Mouse (Mus musculus) urinary bladder, postnatal 36 days (tissue): Measurements from ENCODE around the gene Memo1.
"Not testable (repeated sequence)": the region's sequence is repeated elsewhere in the genome, so short reads cannot be mapped to it uniquely, and the experiment has no call there.

Source experiments
- DNase-seq, 2 experiments: peaks; one replicate each; pipeline ENCODE4 v3.0.0; 2022; ENCODE audit warnings: low spot score in 2 of 2, mixed read lengths in 1 of 2

Memo1 gene

DNA sequence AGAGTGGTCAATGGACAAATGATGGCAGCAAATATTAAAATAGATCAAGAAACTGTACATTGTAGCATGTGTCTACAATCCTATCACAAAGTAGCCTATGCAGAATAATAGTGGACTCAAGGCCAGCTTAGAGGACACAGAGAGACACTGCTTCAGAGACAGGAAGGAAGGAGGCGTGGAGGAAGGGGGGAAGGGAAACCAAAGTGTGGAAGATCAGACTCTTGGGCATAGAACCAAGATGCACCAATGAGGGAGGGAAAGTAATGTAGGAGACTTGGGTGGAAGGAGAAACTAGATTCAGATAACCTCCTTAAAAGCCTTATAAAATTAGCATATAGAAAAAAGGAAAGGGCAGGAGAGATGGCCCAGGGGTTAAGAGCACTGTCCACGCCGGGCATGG, 32.9 kb downstream of the Memo1 start:
- DNase-seq = no peak

- peak in 1 of 2 experiments; percentile 24 for DNase-seq
These were observed 50.0 kb downstream of the Memo1 start for GRCm38 (mm10) chr17:74245284-74245683.

- no peak for DNase-seq
These were observed 52.5 kb downstream of the Memo1 start for GRCm38 (mm10) chr17:74242788-74243187.

- DNase-seq = no peak
These were observed 55.0 kb downstream of the Memo1 start for GRCm38 (mm10) chr17:74240322-74240721.

DNA sequence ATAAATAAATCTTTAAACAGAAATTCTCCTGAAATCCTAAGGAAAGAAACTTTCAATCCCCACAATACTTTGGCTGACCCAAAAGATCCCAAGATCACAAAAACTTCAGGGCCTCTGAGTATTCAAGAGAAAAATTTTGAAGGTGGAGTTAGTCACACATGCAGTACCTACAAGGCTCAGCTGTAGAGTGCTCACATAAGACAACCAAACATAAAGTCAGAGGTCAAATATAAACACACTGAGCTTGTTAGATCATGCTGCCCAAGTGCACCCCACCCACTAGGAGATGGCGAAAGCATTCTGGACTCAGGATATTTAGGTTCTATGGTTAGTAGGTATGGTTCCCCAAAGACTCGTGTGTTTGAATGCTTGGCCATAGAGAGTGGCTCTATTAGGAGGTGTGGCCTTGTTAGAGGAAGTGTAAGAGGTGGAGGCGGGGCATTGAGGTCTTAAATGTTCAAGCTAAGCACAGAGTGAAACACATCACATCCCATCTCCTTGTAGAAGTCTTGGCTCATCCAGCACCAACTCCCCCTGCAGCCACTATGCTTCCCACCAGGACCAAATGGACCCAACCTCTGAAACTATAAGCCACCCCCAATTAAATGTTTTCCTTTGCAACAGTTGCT, 67.1 kb downstream of the Memo1 start:
- no peak for DNase-seq

DNA sequence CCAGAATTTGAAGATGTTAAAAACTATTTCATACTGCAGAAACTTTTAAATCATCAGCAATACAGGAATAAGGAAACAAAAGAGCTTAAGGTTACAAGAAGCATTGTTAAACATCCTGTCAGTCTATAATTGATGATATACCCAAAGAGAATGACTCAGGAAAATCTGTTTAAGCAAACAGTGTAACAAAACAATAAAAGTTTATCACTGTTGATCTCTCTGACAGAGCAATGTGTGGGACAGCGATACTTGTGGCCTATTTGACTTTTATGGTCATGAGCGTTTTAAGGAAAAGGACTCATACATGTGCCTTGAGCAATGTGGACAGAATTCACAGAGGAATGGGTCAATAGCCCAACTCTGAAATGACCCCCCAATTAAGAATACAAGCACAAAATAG, 78.0 kb downstream of the Memo1 start:
- DNase-seq = no peak

DNA sequence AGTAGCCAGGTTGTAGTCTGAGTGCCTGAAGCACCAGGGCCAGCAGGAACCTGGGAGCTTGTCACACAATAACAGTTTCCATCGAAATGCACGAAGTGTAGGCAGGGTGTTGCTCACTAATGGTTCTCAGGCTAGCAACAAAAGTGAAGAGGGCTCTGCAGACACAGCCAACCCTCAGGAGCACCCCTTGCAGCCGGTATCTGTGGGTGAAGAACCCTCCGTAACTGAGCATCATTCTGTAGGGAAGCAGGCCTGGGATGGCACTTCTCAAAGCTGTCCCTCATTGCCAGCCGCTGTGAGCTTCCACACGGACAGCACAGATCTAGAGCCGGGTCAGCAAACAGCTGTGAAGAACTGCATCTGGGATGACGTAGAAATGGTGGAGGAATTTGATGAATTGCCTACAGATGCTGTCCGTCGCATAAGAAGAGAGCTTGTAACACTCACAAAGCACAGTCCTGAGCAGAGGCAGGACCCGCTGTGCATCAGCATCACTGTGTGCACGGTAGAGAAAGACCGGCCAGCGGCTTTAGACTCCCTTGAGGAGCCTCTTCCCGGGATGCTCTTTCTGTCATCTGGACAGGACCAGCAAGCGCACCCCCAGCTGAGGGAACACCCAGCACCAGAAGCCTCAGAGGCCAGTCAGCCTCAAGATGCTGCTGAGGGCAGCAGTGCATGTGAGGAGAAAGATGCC, 82.3 kb downstream of the Memo1 start:
- DNase-seq = not testable (repeated sequence)

GRCm38 (mm10) chr17:74209143-74209908, 86.0 kb downstream of the Memo1 start:
- DNase-seq = no peak

- no peak for DNase-seq
These were observed 99.4 kb downstream of the Memo1 start for GRCm38 (mm10) chr17:74195943-74196342.

GRCm38 (mm10) chr17:74194755-74195154, 100.6 kb downstream of the Memo1 start:
- DNase-seq = no peak

GRCm38 (mm10) chr17:74193463-74193862, 101.9 kb downstream of the Memo1 start:
- no peak for DNase-seq

DNA sequence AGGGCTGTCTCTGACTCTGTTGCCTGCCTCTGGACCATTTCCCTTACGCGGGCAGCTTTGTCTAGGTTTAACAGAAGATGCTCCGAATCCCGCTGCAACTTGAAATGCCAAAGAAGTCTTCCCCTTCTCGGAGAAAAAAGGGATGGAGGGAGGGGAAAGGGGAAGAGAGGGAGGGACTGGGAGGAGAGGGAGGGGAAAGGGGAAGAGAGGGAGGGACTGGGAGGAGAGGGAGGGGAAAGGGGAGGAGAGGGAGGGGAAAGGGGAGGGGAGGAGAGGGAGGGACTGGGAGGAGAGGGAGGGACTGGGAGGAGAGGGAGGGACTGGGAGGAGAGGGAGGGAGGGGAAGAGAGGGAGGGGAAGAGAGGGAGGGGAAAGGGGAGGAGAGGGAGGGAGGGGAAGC, 103.9 kb downstream of the Memo1 start:
- DNase-seq = no peak

DNA sequence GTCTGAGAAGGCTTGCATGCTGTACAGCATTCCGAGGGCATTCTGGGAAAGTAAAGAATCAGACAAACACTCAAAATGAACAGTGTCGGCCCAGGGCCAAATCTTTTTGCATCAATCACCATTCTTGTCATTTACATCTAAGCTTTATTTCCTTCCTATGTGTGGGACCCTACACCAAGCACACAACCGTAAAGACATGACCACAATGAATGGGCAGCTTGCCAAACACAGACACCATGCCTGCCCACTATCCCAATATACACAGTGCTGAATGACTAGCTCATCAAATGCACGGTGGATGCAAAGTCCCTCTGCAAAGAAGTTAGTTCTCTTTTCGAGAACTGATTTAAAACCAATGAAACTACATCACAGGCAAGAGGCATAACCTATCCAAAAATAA, 109.1 kb downstream of the Memo1 start:
- no peak for DNase-seq

- no peak for DNase-seq
These were observed 110.6 kb downstream of the Memo1 start for GRCm38 (mm10) chr17:74184739-74185138.

DNA sequence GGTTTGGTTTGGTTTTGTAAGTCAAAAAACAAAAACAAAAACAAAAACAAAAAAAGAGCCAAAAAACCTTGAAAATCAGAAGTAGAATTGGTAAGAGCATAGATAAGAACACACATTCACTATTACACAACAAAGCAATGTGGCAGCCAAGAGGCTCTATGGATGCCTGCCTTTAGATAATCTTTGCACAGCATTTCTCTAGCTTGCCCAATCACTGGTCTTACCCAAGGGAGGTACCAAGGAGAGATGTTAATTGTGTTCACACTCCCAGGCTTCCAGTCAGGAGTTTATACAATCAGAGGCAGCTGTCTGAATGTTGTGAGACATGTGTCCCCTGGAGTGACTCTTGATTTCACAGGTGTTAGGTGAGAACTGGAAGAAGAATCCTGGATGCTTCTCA, 114.4 kb downstream of the Memo1 start:
- DNase-seq = no peak

DNA sequence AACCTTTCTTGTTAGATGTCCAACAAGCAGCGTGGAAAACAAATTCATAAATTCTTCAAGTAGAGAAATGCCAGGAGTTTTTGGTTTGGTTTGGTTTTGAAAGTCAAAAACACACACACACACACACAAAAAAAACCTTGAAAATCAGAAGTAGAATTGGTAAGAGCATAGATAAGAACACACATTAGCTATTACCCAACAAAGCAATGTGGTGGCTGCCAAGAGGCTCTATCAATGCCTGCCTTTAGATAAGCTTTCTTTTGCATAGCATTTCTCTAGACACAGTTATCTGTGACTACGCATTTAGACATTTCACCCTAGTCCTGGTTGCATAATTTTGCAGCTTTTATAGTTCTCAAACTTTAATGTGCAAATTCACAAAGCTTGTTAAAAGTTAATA, 115.7 kb downstream of the Memo1 start:
- DNase-seq = not testable (repeated sequence)

DNA sequence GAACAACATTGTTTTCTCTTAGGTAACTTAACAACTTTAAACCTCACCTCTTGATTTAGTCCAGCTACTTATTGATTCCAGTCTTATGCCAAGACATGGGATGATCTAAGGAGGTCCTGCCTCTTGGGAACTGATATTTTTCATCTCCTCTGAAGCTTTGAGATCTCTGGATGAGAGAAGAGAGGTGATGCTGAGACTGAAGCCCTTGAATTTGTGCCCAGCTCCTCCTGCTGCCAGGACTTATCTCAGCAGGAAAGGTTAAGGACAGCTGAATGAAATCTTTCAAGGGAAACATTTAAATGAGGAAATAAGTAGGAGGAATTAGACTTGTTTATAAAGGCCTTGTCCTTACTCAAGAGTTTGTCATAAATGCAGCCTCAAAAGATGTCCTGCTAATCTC, 121.6 kb downstream of the Memo1 start:
- no peak for DNase-seq

DNA sequence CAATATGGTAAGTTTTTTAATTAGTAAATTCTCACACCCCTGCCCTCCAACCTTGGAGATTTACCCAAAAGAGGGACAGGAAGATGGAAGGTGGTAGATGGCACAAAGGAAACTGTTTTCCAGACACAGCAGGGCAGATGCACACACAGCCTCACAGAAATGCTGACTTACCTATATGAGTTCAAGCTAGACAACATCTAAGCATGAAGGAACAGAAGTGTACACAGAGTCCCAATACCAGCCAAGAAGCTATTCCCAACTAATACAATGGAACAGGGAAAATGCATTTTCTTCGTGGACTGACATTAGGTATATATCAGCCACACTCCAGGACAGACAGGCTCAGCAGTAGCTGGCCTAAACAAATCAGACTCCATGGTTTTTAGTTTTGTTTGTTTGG, 122.5 kb downstream of the Memo1 start:
- no peak for DNase-seq

DNA sequence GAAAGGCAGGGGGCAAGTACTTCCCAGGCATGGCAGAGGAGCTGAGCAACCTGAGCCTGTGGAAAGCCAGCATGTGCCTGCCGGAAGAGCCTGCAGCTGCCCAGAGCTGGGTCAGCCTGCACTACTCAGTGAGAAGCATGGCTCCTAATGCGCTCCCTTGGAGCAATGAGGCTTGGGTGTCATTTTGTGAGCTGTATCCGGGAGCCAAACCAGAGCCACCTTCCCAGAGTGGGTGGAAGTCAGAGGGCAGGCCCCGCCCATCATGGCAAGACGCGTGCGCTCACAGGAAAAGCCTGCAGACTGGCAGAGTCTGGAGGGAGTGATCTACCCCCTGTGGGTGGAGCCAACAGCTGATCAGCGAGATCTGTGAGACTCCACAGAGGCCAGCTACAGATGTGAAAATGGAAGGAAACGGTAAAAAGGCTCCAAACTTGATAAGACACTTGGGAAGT, 135.9 kb downstream of the Memo1 start:
- DNase-seq = peak; percentile 29 to 73

GRCm38 (mm10) chr17:74158161-74158560, 137.2 kb downstream of the Memo1 start:
- DNase-seq = no peak
